Mouse (Mus musculus) limb, embryonic 10.5 days (tissue): ENCODE results near the gene Klri1. TPM values are rescaled to one million over a fixed set of nuclear protein-coding genes. Genes with fewer than 3 reads are reported as not detected.
"Not testable (repeated sequence)": the region's sequence is repeated elsewhere in the genome, so short reads cannot be mapped to it uniquely, and the experiment has no call there.

Experiments used
- DNase-seq: peaks from one replicate; pipeline ENCODE4 v3.0.0-alpha.2; 2017; ENCODE audit warnings: low spot score
- H3K27ac ChIP-seq: fragments of 300-500 bp; sonication (generic); 2 replicates; pipeline ENCODE4 v1.5.1; 2016; ENCODE audit warnings: mild to moderate bottlenecking
- H3K27me3 ChIP-seq: fragments of 300-500 bp; sonication (generic); 2 replicates; pipeline ENCODE4 v1.6.1; 2016; ENCODE audit warnings: low read depth, mild to moderate bottlenecking; ENCODE audit not compliant: poor library complexity, severe bottlenecking
- H3K36me3 ChIP-seq: fragments of 300-500 bp; sonication (generic); 2 replicates; pipeline ENCODE4 v1.6.1; 2016; ENCODE audit warnings: mild to moderate bottlenecking, moderate library complexity
- H3K4me1 ChIP-seq: fragments of 300-500 bp; sonication (generic); 2 replicates; pipeline ENCODE4 v1.6.1; 2016
- H3K4me3 ChIP-seq: fragments of 300-500 bp; sonication (generic); 2 replicates; pipeline ENCODE4 v1.5.1; 2016; ENCODE audit warnings: mild to moderate bottlenecking, moderate library complexity
- H3K9me3 ChIP-seq: fragments of 300-500 bp; sonication (generic); replicated peaks from 2 replicates; pipeline ENCODE4 v1.6.1; 2016; ENCODE audit warnings: mild to moderate bottlenecking
- WGBS: fragments of 180-500 bp; shearing (Covaris S2); methylation state at CpG from one replicate; pipeline ENCODE4 v1.1.7; 2016; 5-methylcytosine and 5-hydroxymethylcytosine counted together
- microRNA-seq: library from miRNA; unstranded; fragments of <30 nt; microRNA quantifications from one replicate; pipeline ENCODE4, GENCODE M21; 2017
- polyA plus RNA-seq: library from polyadenylated mRNA; unstranded; fragments of >200 nt; fragmentation: Nextera tagmentation; extraction: Ambion mirVana; gene quantifications from 2 replicates; pipeline ENCODE4 v1.2.1, GENCODE M21; 2016

Gene Klri1
- polyA plus RNA-seq, 1 experiment from 2014 or later = not detected

- H3K4me3 ChIP-seq, H3K9me3 ChIP-seq, H3K36me3 ChIP-seq, DNase-seq, H3K27ac ChIP-seq, H3K27me3 ChIP-seq, H3K4me1 ChIP-seq: not testable (repeated sequence)
- 80% methylated on average over 1 of the region's 3 CpGs for WGBS
Observed at GRCm38 (mm10) chr6:129661301-129661700, 55.6 kb downstream of the Klri1 start.

- 81% methylated on average over 4 of the region's 4 CpGs for WGBS
Observed at GRCm38 (mm10) chr6:129660589-129660988, 56.3 kb downstream of the Klri1 start, which contains the start of gene Klrc2. Gene Klrc2 (minus strand): TSS chr6:129660689.

More at GRCm38 (mm10) chr6:129660589-129660988, 56.3 kb downstream of the Klri1 start, which contains the start of gene Klrc2:
- H3K4me3 ChIP-seq, H3K27me3 ChIP-seq, H3K27ac ChIP-seq, H3K36me3 ChIP-seq, DNase-seq, H3K9me3 ChIP-seq, H3K4me1 ChIP-seq: not testable (repeated sequence)

Small RNA genes within 50 kb of the gene (microRNA-seq; reads per million reads assigned to microRNA genes)
- not detected for gene Mir680-1

Other genes with a start within 250 kb of the Klri1 start
- gene Olr1, start 210.0 kb downstream of the Klri1 start, polyA plus RNA-seq = 0.16 TPM in 1 of 2 replicates, not detected in the other
- not detected in 2 replicates for gene Tmem52b, start 204.6 kb downstream of the Klri1 start, polyA plus RNA-seq
- 34.2 and 35.7 TPM in 2 replicates for gene Gabarapl1, start 184.0 kb downstream of the Klri1 start, polyA plus RNA-seq
- gene Klre1, start 139.2 kb downstream of the Klri1 start, polyA plus RNA-seq = not detected in 2 replicates
- not detected in 2 replicates for gene Klrd1, start 125.3 kb downstream of the Klri1 start, polyA plus RNA-seq
- gene Klrk1, start 93.3 kb downstream of the Klri1 start, polyA plus RNA-seq = not detected in 2 replicates
- gene Klrc3, start 73.8 kb downstream of the Klri1 start, polyA plus RNA-seq = not detected in 2 replicates
- not detected in 2 replicates for gene Klrc2, start 56.4 kb downstream of the Klri1 start, polyA plus RNA-seq
- not detected in 2 replicates for gene Klrc1, start 38.2 kb downstream of the Klri1 start, polyA plus RNA-seq
- gene Klri2, start 23.4 kb upstream of the Klri1 start, polyA plus RNA-seq = not detected in 2 replicates
- gene Gm156, start 67.1 kb upstream of the Klri1 start, polyA plus RNA-seq = not detected in 2 replicates
- gene Gm17631, start 145.5 kb upstream of the Klri1 start, polyA plus RNA-seq = not detected in 2 replicates
- not detected in 2 replicates for gene Klra17, start 159.5 kb upstream of the Klri1 start, polyA plus RNA-seq
- gene Klra5, start 200.5 kb upstream of the Klri1 start, polyA plus RNA-seq = not detected in 2 replicates